Mouse (Mus musculus) gastrocnemius, adult 18-20 months (tissue): Measurements from ENCODE around the gene Pkn1. TPM values are rescaled to one million over a fixed set of nuclear protein-coding genes. Genes with fewer than 3 reads are reported as not detected.

ENCODE experiments used
- DNase-seq: peaks from one replicate; pipeline ENCODE4 v3.0.0; 2021; ENCODE audit warnings: low spot score
- total RNA-seq, 2 experiments: library from RNA; stranded (reverse); gene quantifications; 2 replicates each; pipeline ENCODE4 v1.2.3; 2021

The Pkn1 gene
- total RNA-seq, 2 experiments from 2014 or later = 23.0 to 24.3 TPM

DNA sequence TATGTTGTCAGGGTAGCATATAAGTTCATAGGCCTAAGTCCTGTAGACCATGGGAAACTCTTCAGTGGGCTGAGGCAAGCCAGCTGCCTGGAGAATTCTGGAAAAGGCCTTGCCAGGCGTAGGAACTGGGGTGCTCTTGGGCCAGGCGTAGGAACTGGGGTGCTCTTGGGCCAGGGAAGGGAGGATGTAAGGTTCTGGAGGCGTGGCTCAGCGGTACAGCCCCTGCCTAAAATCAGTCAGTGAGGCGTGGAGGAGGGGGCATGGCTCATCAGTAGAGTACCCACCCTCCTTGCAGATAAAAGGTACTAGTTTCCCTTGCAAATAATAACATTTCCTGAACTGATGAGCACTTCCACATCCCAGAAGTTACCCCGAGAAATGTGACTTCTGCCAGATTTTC is 44.3 kb downstream of the Pkn1 start:
- DNase-seq = no peak

DNA sequence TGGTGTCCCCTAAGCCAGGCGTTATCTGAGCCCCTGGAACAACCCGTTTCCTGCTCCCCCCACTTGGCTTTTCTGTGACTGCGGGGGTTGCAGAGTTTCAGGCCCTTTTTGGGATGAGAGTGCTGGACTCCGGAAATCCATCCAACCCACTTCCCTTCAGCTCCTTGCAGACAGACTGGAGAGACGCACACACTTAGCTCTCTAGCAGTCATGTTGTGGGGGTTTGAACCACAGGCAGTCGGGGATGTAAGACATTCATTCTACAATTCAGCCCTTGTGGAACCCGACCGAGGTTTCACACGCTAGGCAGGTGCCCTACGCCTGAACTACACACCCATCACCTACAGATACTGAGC is 45.3 kb downstream of the Pkn1 start:
- DNase-seq = no peak

DNA sequence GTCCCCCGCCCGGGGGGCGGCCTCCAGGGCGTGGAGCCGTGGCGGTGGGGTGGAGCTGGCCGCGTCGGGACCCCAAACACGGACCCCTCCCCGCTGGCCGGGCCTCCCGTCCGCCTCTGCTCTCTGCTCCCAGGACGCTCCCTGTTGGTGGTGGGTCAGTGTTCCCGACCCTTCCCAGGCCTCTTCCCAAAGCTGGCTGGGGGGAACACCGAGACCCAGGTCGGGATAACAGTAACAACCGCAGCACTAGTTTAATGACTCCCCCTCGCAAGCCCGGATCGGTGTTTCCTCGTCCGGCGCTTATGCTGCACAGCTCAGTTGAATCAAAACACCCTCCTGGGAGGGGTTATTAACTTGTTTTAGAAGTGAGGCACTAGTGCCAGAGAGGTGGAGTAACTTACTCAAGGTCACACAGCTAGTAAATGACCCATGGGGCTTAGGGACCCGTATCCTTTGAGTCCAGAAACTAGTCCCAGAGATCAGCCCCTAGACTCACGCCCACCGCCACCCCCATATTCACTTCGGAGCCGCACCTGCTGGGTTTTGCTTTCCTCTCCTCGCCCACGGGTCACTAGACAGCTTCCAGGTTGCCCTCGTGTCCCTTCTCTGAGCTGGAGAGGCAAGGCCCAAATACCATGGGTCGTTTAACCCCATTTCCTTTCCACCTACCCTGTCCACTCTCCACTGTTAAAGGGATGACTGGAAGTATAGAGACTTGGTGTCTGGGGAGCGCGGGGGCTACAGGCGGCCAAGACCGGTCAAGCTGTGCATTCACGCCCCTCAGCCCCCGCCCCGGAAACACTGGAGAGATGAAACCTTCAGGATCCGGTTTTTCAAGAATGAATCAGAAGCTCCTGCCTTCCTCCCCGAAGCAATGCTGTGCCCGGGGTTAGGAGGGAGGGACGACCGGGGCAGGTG is 46.0 kb downstream of the Pkn1 start:
- no peak for DNase-seq

DNA sequence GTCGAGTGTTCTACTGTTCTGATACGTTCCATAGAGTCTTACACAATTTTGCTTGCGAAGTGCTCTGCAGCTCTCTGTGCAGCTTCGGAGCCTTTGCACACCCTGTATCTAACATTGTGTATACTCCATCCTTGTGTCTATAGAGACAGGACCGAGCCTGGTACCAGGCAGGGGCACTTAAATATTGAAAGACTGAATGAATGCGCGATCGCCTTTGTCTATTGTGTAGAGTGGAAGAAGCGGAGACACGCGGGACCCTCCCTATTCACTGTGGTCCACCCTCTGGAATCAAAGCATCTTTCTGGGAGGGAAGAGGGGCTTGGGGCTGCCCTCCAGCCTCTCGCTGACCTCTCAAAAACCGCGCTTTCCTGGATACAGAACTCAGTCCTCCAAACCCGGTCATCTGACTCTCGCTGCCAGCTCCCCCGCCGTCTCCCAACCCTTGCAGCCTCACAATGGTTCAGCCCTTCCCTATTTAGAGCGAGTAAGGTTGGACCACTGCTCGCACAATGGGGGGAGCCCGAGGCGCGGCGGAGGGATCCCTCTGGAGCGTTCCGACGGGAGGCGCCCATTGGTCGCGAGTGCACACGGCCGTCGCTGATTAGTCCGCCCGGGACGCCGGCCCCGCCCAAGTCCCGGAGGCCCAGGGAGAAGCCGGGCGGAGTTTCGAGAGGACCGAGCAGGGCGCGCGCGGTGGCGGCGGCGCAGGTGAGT is 46.8 kb downstream of the Pkn1 start, which contains the start of gene Gipc1:
Gene Gipc1, plus strand, starts transcription at position 648 of the 714 bp plus-strand sequence.
- peak; percentile 96 for DNase-seq

DNA sequence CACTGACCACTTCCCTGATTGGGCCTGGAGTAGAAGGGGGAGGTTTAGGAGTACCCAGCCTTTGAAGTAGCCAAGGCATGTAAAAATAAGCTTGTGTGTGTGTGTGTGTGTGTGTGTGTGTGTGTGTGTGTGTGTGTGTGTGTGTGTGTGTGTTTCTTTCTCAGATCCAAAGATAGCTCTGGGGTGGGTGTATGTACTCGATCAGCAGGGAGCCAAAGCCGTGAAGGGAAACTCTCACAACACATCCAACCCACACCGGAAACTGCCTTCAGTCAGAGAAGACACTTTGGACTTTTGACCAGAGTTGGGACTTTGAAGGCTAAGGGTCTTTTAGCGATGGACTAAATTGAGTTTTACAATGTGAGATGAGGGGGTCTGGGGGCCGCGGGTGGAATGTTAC is 49.3 kb downstream of the Pkn1 start:
- DNase-seq = no peak

DNA sequence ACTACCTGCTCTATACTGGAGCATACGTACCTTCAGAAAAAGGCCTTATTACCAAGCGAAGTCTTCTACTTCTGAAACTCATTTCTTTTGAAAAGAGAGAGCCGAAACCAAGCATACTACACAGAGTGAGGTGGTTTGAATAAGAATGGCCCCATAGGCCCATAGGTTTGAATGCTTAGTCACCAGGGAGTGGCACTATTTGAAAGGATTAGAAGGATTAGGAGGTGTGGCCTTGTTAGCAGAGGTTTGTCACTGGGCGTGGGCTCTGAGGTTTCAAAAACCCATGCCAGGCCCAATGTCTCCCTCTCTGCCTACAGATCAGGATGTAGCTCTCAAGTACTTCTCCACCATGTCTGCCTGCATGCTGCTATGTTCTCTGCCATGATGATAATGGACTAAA is 50.9 kb downstream of the Pkn1 start:
- DNase-seq = no peak

DNA sequence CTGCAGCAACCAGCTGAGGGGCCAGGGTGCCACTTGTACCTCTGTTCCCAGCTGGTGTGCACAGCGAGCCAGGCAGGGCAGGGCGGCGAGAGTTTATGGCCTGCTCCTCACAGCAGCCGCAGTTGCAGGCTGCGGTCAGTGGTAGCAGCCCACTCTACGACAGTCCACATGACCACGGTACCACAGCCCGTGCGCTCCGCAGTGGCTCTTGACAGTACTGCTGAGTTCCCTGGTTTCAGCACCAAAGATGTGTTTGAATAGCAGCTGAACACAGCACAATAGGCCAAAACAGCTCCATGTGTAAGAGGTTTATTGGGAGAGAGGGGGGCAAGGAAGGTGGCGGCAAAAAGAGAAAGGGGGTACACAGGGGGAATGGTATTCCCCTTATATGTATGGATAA is 51.5 kb downstream of the Pkn1 start:
- DNase-seq = no peak

DNA sequence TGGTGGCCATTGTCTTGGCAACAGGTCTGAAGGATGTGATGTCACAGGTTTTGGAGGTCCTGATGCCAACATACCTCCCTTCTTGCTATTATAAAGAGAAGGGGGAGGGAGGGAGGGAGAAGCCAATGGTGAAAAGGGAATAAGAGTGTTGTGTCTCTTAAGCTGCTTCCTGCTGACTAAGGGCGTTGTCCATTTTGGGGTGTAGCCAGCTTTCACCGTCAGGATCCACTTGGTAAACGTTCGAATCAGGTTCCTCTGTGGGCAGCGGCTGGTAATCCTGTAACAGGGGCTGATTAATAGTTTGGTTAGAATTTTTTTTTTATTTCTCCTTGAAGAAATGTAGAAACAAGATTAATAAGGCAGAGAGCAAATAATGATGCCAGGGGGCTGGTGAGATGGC is 59.3 kb downstream of the Pkn1 start:
- no peak for DNase-seq

DNA sequence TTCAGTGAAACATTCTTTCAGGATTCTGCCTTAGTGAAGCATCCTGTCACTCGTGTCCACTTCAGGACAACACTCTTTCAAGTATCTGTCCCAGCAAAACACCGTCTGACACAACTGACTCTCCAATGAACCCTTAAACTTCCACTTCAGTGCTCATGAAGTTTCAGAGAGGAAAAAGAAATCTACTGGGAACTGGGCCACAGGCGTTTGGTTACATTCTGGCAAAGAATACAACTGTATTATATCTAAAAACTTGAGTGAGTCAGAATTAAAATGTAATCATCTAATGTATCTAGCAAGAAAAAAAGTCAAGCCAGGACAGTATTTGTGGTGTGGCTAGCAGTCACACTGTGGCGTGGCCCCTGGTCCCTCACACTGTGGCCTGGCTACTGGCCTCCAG is 60.1 kb downstream of the Pkn1 start:
- DNase-seq = no peak

DNA sequence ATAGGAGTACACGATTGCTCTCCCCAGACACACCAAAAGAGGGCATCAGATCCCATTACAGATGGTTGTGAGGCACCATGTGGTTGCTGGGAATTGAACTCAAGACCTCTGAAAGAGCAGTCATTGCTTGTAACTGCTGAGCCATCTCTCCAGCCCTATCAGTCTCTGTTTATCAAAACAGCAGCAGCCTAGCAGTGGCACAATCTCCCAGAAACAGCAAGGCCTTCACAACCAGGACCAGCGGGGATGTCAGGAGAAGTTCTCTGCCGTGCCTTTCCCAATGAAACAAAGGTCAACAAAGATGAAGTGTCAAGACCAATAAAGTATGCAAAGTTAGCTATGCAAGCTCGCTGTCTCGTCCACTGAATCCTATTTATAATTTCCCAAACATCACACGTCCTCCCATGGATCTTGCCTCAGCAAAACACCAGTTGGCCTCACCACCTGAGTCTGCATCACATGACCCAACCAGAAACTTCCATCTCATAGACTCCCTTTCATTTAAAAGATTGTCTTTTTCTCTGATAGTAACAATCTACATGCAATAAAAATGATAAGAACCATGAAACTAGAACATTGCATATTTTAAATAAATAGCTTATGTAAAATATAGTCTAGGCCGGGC is 66.8 kb downstream of the Pkn1 start:
- no peak for DNase-seq

DNA sequence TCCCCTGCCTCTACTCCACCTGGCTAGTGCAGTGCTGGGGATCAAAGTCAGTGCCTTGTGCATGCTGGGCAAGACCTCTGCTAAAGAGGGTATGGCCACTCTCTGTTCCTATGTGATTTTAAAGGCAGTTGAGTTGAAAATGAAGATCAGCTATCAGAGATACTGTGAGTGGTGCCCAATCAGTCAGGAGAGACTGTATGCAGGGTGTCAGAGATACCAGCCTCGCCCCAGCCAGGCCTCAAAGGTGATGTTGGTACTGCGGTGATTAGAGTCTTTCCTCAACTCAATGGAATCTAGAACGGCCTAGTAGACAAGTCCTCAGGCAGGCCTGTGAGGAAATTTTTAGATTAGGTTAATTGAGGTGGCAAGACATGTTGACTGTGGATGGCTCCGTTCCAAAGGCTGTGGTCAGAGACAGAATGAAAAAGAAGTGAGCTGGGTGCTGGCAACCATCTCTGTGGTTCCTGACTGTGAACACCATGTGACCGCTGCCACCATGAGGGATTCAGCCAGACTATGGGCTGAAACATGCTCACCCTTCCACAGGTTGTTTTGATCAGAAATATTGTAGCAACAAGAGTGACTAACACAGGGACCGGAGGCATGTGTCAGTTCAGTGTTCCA is 73.2 kb downstream of the Pkn1 start:
- DNase-seq = no peak

DNA sequence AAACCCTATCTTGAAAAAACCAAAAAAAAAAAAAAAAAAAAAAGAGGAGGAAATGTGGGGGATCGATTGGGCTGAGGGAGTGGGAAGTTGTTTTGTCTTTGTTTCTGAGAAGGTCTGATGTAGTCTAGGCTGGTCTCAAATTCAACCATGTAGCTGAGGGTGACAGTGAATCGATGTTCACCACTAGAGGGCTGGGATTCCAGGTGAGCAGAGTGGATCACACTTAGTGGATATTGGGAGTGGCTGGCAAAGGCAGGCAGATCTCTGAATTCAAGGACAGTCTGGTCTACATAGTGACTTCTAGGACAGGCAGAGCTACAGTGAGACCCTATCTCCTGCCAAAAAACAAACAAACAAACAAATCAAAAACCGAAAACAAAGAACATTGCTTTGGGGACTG is 74.2 kb downstream of the Pkn1 start:
- no peak for DNase-seq

DNA sequence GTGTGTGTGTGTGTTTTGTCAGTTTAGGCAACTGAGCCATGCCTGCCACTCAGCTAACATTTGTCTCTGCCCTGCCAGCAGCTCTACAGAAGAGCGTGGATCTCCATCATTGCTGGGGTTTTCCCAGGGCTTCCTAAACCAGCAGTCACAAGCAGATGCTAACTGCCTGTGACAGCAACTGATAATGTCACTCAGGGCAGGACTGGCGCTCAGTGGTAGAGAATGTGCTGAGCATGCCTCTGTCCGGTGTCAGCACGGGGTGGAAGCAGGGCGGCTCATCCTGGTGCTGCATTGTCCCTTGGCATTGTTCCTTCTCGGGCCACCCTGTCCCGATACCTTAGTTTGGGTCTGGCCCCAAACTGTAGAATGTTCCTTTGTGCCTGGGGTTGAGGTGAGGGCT is 75.4 kb downstream of the Pkn1 start:
- no peak for DNase-seq

DNA sequence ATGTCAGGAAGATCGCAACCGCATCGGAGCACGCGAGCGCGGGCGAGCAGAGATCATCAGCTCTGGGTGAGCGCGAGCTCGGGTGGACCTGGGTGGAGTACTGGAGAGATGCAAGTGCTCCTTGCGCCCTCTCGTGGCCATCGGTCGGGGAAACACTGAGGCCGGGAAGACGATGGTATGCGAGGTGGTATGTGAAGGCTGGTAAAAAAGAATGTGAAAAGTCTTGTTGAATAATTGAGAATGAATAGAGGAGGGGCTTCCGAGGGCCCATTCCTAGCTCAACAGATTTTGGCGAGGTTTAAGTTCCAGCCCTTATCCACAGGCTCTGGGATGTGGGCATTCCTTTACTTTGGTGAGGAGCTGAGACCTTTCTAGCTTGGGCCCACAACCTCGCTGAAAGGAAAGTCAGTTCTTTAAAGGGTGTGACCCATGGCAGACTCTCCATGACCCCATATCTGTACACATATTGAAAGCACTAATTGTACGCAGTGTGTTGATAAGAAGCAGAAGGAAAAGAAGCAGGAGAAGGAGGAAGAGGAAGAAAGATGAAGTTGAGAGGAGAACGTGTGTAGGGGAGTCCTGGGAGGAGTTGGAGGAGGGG is 76.5 kb downstream of the Pkn1 start:
- DNase-seq = peak; percentile 85

DNA sequence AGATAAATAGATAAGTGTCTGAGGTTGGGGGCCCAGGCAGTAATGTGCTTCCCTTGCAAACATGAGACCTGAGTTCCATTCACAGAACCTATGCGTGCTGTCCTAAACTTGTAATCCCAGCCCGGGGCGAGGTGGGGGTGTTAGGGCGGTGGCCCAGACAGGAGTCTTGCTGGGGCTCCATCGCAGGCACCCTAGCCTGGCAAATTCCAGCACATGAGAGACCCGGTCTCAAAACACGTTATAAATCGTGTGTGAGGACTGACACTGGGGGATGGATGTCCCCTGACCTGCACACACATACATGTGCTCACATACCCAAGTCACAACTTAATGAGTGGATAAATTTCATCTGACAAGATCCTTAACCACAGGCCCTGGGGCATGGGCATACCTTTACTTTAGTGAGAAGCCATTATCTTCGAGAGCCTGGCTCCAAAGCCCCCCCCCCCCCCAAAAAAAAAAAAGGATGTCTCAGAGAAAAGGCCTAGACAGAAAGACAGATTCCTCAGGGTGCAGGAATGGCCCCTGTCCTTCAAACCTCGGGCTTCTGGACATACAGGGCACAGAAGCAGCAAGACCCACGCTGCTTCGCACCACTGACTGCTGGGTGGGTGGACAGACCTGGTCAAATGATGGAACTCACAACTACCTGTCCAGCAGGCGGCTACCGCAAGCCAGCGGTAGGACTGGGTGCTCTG is 77.1 kb downstream of the Pkn1 start:
- DNase-seq = no peak

DNA sequence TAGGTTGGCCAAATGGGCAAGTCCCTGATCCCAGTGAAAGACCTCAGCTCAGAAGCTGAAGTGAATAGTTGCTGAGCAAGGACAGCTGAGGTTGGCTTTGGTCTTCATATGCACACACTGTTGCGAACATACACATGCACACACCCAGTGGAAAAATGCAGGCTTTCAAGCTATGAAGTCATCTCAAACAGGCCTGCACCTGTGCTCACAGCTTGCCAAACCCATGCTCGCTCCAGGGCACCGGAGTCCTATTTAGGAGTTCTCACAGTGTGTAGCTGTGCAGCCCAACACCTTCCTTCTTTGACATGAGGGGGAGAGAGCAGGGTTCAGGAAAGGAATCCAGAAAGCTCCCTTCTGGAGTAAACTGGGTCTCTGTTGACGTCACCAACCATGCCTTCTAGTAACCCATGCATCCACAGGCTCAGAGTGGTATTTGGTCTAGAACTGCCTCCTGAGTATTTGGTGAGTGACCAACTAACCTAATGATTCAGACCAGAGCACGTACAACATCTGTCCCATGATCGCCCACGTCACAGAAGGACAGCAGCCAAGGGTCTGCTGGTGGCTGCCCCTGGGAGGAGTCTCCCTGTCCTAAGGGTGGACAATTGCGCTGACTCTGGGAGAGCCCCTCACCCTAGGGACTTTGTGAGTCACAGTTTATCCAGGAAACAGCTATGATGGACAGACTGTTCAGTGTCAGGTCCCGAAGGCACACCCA is 79.3 kb downstream of the Pkn1 start:
- no peak for DNase-seq

DNA sequence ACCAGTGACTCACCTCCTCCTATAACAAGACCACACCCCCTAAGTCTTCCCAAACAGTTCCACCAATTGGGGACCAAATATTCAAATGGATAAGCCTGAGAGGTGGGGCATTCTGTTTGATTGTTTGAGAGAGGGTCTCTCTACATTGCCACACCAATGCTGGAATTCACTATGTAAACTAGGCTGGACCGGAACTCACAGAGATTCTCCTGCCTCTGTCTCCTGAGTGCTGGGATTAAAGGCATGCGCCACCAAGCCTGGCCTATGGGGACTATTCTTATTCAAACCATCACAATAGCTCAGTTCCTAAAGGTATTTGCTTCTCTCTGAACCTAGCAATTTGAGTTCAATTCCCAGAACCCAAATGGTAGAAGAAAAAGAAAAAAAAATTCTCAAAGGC is 80.4 kb downstream of the Pkn1 start:
- no peak for DNase-seq

DNA sequence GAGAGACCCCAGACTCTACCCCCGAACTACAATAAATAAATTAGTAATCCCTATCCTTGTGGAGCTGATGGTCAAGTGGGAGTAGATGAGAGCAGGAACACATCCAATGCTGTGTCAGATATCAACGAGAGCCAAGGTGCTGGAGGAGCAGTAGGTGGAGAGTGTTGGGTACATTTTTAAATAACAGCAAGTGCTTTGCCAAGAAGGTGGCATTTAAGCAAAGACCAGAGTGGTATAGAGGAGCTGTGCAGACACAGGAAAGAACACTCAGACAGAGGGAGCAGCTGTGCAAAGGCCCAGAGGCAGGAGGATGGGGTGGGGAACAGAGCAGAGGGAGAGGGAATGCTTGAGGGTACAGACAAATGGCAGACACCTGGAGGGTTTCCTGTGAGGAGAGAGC is 81.9 kb downstream of the Pkn1 start:
- no peak for DNase-seq

DNA sequence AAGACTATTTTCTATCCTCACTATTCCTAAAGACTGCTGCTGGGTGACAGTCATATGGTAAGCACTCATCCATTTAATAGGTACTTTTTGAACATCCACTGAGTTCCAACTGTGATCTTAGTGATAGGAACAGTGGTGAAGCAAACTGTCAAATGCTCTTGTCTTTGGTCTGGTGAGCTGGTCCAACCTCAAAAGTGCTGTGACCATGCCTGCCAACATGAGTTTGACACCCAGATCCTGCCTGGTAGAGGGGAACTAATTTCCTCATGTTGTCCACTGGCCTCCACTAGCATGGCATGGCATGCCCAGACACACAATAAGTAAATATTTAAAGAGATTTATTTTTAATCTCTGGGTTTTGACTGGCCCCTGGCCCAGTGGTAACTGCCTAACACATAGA is 82.4 kb downstream of the Pkn1 start:
- no peak for DNase-seq
